Mouse (Mus musculus) midbrain, embryonic 15.5 days (tissue): ENCODE results near the gene Atf7ip. TPM values are rescaled to one million over a fixed set of nuclear protein-coding genes. Genes with fewer than 3 reads are reported as not detected.

Source experiments
- ATAC-seq: fragments of 200-750 bp; cut with Nextera tagmentation; replicated peaks from 2 replicates; pipeline ENCODE4 v1.8.0; 2017; ENCODE audit warnings: moderate TSS enrichment
- H3K27ac ChIP-seq: fragments of 300-500 bp; sonication (generic); 2 replicates; pipeline ENCODE4 v1.5.1; 2015; ENCODE audit warnings: mild to moderate bottlenecking, inconsistent platforms
- H3K27me3 ChIP-seq: fragments of 300-500 bp; sonication (generic); replicated peaks from 2 replicates; pipeline ENCODE4 v1.6.1; 2015; ENCODE audit warnings: inconsistent platforms
- H3K36me3 ChIP-seq: fragments of 300-500 bp; sonication (generic); replicated peaks from 2 replicates; pipeline ENCODE4 v1.6.1; 2015; ENCODE audit warnings: inconsistent platforms
- H3K4me1 ChIP-seq: fragments of 300-500 bp; sonication (generic); 2 replicates; pipeline ENCODE4 v1.6.1; 2015; ENCODE audit warnings: inconsistent platforms
- H3K4me2 ChIP-seq: fragments of 300-500 bp; sonication (generic); 2 replicates; pipeline ENCODE4 v1.6.1; 2015; ENCODE audit warnings: inconsistent platforms, mild to moderate bottlenecking, moderate library complexity
- H3K4me3 ChIP-seq: fragments of 300-500 bp; sonication (generic); 2 replicates; pipeline ENCODE4 v1.5.1; 2015; ENCODE audit warnings: mild to moderate bottlenecking, inconsistent platforms
- H3K9ac ChIP-seq: fragments of 300-500 bp; sonication (generic); 2 replicates; pipeline ENCODE4 v1.6.1; 2015; ENCODE audit warnings: mild to moderate bottlenecking, inconsistent platforms
- H3K9me3 ChIP-seq: fragments of 300-500 bp; sonication (generic); 2 replicates; pipeline ENCODE4 v1.6.1; 2016; ENCODE audit warnings: inconsistent platforms
- WGBS: fragments of 180-500 bp; shearing (Covaris S2); methylation state at CpG from one replicate; pipeline ENCODE4 v1.1.7; 2015; ENCODE audit warnings: mixed read lengths; 5-methylcytosine and 5-hydroxymethylcytosine counted together
- polyA plus RNA-seq: library from polyadenylated mRNA; unstranded; fragments of >200 nt; fragmentation: Nextera tagmentation; extraction: Ambion mirVana; gene quantifications from 2 replicates; pipeline ENCODE4 v1.2.1, GENCODE M21; 2015

Gene Atf7ip
- polyA plus RNA-seq, 1 experiment from 2014 or later = 44.7 TPM

GRCm38 (mm10) chr6:136644171-136644570 lies 138.2 kb downstream of the Atf7ip start:
- Histone ChIP-seq H3K4me3 (no peak overlapping the region), H3K27ac (no peak overlapping the region), H3K9me3 (no peaks in the 10 kb centered on the region), H3K9ac (no peak overlapping the region), H3K27me3 (no peaks in the 10 kb centered on the region), H3K4me1 (no peaks in the 10 kb centered on the region), H3K4me2 (no peak overlapping the region), H3K36me3 (no peaks in the 10 kb centered on the region)
- WGBS = 92% methylated on average over 2 of the region's 2 CpGs
- ATAC-seq = no peak

- H3K4me3 ChIP-seq = no peak overlapping the region
- no peaks in the 10 kb centered on the region for H3K9me3 ChIP-seq
- H3K4me2 ChIP-seq = no peak overlapping the region
- no peaks in the 10 kb centered on the region for H3K27me3 ChIP-seq
- WGBS = 69% methylated on average over 9 of the region's 9 CpGs
- no peaks in the 10 kb centered on the region for H3K36me3 ChIP-seq
- H3K4me1 ChIP-seq = no peaks in the 10 kb centered on the region
- no peak overlapping the region for H3K9ac ChIP-seq
- no peak for ATAC-seq
- H3K27ac ChIP-seq = no peak overlapping the region
Measured at GRCm38 (mm10) chr6:136645754-136646153, 139.8 kb downstream of the Atf7ip start.

- ATAC-seq = no peak
- H3K27me3 ChIP-seq = no peaks in the 10 kb centered on the region
- no peaks in the 10 kb centered on the region for H3K4me1 ChIP-seq
- H3K4me3 ChIP-seq = no peak overlapping the region
- no peaks in the 10 kb centered on the region for H3K9me3 ChIP-seq
- 40% methylated on average over 6 of the region's 6 CpGs for WGBS
- H3K27ac ChIP-seq = no peak overlapping the region
- H3K9ac ChIP-seq = no peak overlapping the region
- no peaks in the 10 kb centered on the region for H3K36me3 ChIP-seq
- H3K4me2 ChIP-seq = no peak overlapping the region
Measured at GRCm38 (mm10) chr6:136646207-136646606, 140.2 kb downstream of the Atf7ip start.

GRCm38 (mm10) chr6:136647455-136647861 lies 141.5 kb downstream of the Atf7ip start:
- no peaks in the 10 kb centered on the region for H3K4me1 ChIP-seq
- no peaks in the 10 kb centered on the region for H3K36me3 ChIP-seq
- no peak overlapping the region for H3K4me3 ChIP-seq
- WGBS = 79% methylated on average over 10 of the region's 10 CpGs
- no peak overlapping the region for H3K27ac ChIP-seq
- H3K9me3 ChIP-seq = no peaks in the 10 kb centered on the region
- no peak overlapping the region for H3K9ac ChIP-seq
- H3K4me2 ChIP-seq = no peak overlapping the region
- H3K27me3 ChIP-seq = no peaks in the 10 kb centered on the region
- no peak for ATAC-seq

GRCm38 (mm10) chr6:136650664-136651063 lies 144.7 kb downstream of the Atf7ip start:
- ATAC-seq = no peak
- 93% methylated on average over 8 of the region's 8 CpGs for WGBS
- Histone ChIP-seq H3K4me1 (no peaks in the 10 kb centered on the region), H3K27ac (no peak overlapping the region), H3K4me3 (no peak overlapping the region), H3K36me3 (no peaks in the 10 kb centered on the region), H3K27me3 (no peaks in the 10 kb centered on the region), H3K9me3 (no peaks in the 10 kb centered on the region), H3K4me2 (no peak overlapping the region), H3K9ac (no peak overlapping the region)

GRCm38 (mm10) chr6:136653331-136653730 lies 147.4 kb downstream of the Atf7ip start:
- Histone ChIP-seq H3K36me3 (no peaks in the 10 kb centered on the region), H3K9ac (no peak overlapping the region), H3K9me3 (no peaks in the 10 kb centered on the region), H3K4me2 (no peak overlapping the region), H3K4me1 (no peaks in the 10 kb centered on the region), H3K27ac (no peak overlapping the region), H3K4me3 (no peak overlapping the region), H3K27me3 (no peaks in the 10 kb centered on the region)
- ATAC-seq = no peak
- WGBS = 81% methylated on average over 5 of the region's 5 CpGs

- no peak overlapping the region for H3K4me2 ChIP-seq
- no peak overlapping the region for H3K27ac ChIP-seq
- no peaks in the 10 kb centered on the region for H3K36me3 ChIP-seq
- no peak overlapping the region for H3K4me3 ChIP-seq
- no peaks in the 10 kb centered on the region for H3K4me1 ChIP-seq
- no peaks in the 10 kb centered on the region for H3K27me3 ChIP-seq
- H3K9ac ChIP-seq = no peak overlapping the region
- no peak for ATAC-seq
- WGBS = 95% methylated on average over 20 of the region's 20 CpGs
- H3K9me3 ChIP-seq = no peaks in the 10 kb centered on the region
Measured at GRCm38 (mm10) chr6:136654470-136654869, 148.5 kb downstream of the Atf7ip start.

GRCm38 (mm10) chr6:136655786-136656185 lies 149.8 kb downstream of the Atf7ip start:
- H3K4me3 ChIP-seq = no peak overlapping the region
- H3K4me2 ChIP-seq = no peak overlapping the region
- H3K9ac ChIP-seq = no peak overlapping the region
- no peak for ATAC-seq
- H3K27ac ChIP-seq = no peak overlapping the region
- H3K9me3 ChIP-seq = no peaks in the 10 kb centered on the region
- H3K36me3 ChIP-seq = no peaks in the 10 kb centered on the region
- peaks cover 5% of the 10 kb centered on the region for H3K27me3 ChIP-seq
- no peaks in the 10 kb centered on the region for H3K4me1 ChIP-seq
- 78% methylated on average over 11 of the region's 11 CpGs for WGBS

GRCm38 (mm10) chr6:136658303-136658702 lies 152.3 kb downstream of the Atf7ip start:
- Histone ChIP-seq H3K27ac (no peak overlapping the region), H3K4me3 (no peak overlapping the region), H3K4me2 (no peak overlapping the region), H3K27me3 (peaks cover 26% of the 10 kb centered on the region), H3K9me3 (no peaks in the 10 kb centered on the region), H3K9ac (no peak overlapping the region), H3K4me1 (peaks cover 8% of the 10 kb centered on the region), H3K36me3 (no peaks in the 10 kb centered on the region)
- 88% methylated on average over 4 of the region's 4 CpGs for WGBS
- ATAC-seq = no peak

GRCm38 (mm10) chr6:136659226-136659625 lies 153.3 kb downstream of the Atf7ip start:
- 92% methylated on average over 9 of the region's 9 CpGs for WGBS
- peaks cover 8% of the 10 kb centered on the region for H3K4me1 ChIP-seq

More at GRCm38 (mm10) chr6:136659226-136659625, 153.3 kb downstream of the Atf7ip start:
- Histone ChIP-seq H3K4me2 (no peak overlapping the region), H3K27me3 (peaks cover 26% of the 10 kb centered on the region), H3K27ac (no peak overlapping the region), H3K4me3 (no peak overlapping the region), H3K36me3 (no peaks in the 10 kb centered on the region), H3K9ac (no peak overlapping the region), H3K9me3 (no peaks in the 10 kb centered on the region)
- no peak for ATAC-seq

Other genes starting within 250 kb of the Atf7ip start
- not detected in 2 replicates for gene Gm8994, start 178.6 kb upstream of the Atf7ip start, polyA plus RNA-seq
- gene E330021D16Rik, start 90.6 kb upstream of the Atf7ip start, polyA plus RNA-seq = not detected in 2 replicates
- gene Plbd1, start 155.8 kb downstream of the Atf7ip start, polyA plus RNA-seq = 0.43 and 0.48 TPM in 2 replicates